Mouse (Mus musculus): ENCODE results near the gene Pde4a.

DNA sequence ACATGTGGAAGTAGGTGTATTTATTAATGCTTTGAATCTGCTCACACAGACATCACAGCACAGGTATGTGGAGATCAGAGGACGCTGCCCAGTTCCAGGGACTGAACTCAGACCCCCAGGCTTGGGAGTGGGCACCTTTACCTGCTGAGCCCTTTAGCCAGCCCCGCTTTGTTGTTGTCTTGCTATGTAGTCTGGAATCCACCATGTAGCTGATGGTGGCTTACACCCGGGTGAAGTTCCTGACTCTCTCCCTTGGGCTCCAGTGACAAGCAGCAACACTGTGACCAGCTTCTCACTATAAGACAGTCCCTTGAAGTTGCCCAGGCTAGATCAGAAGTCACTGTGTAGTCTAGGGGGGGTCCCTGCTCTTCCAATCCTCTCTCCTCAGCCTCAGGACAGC lies 21.2 kb upstream of the Pde4a start:
- TF ChIP-seq CTCF (IDR thresholded peaks at IDR 0.05) = no peak
- no peak for TF ChIP-seq POLR2A (IDR thresholded peaks at IDR 0.05; ENCODE audit: insufficient read depth, low read depth, low read length)
